Mouse (Mus musculus): ENCODE measurements around the gene Gnao1. TPM values are rescaled to one million over a fixed set of nuclear protein-coding genes. Genes with fewer than 3 reads are reported as not detected.

Gnao1 gene
- total and polyA plus RNA-seq, 3 experiments, result 1.1 to 13.5 (median 3.5) TPM

GRCm38 (mm10) chr8:93879966-93880365 is 70.2 kb downstream of the Gnao1 start:
- Histone ChIP-seq H3K4me1 (ENCODE audit: control insufficient read depth in 1 of 2, insufficient read depth in 2 of 2) (peaks cover 4 to 36% of the 10 kb centered on the region in 2 experiments; a peak in 3 of 4 replicates), H3K9ac (ENCODE audit: insufficient read depth, low read depth) (no peak overlapping the region), H3K27ac (ENCODE audit: insufficient read depth, low read depth) (no peak overlapping the region), H3K79me2 (replicated peaks; ENCODE audit: control insufficient read depth, extremely low read depth, insufficient read depth, poor library complexity, severe bottlenecking) (no peaks in the 10 kb centered on the region), H3K4me3 (replicated peaks in 1 of 3; ENCODE audit: low read depth in 2 of 3, low read length in 2 of 3, poor library complexity in 1 of 3) (no peak overlapping the region), H3K27me3 (replicated peaks) (no peaks in the 10 kb centered on the region), H3K4me2 (ENCODE audit: insufficient read depth, low read depth, poor library complexity, severe bottlenecking) (no peak overlapping the region), H3K9me3 (replicated peaks; ENCODE audit: low read length) (no peaks in the 10 kb centered on the region), H3K36me3 (replicated peaks in 1 of 2; ENCODE audit: control insufficient read depth in 1 of 2, insufficient read depth in 1 of 2, low read length in 1 of 2) (peaks cover 0 to 13% of the 10 kb centered on the region in 2 experiments)
- in situ Hi-C loops (cut with MboI; ENCODE audit: low pct_ligation_motif_present, low pct_unique_long_range_greater_than_20kb, low sequenced_read_pairs), result no loop called here
- dilution Hi-C loops (cut with MboI; ENCODE audit: extremely low pct_ligation_motif_present, extremely low pct_unique_long_range_greater_than_20kb, low sequenced_read_pairs), result no loop called here
- DNase-seq (ENCODE audit: extremely low read depth), result no peak
- TF ChIP-seq MYC (IDR thresholded peaks at IDR 0.05; ENCODE audit: low read depth, low read length) (no peak), JUN (IDR thresholded peaks at IDR 0.05; ENCODE audit: insufficient read depth, low read depth, low read length) (no peak), SIN3A (IDR thresholded peaks at IDR 0.05; ENCODE audit: low read length) (no peak), PAX5 (IDR thresholded peaks at IDR 0.05; ENCODE audit: low read length) (no peak), MXI1 (IDR thresholded peaks at IDR 0.05; ENCODE audit: low read depth, low read length) (no peak), USF1 (IDR thresholded peaks at IDR 0.05; ENCODE audit: low read depth, low read length) (no peak), E2F4 (IDR thresholded peaks at IDR 0.05; ENCODE audit: insufficient replicate concordance, low read depth, low read length) (no peak)

GRCm38 (mm10) chr8:93881381-93881780 is 71.6 kb downstream of the Gnao1 start:
- no peak overlapping the region for H3K4me3 ChIP-seq (replicated peaks in 1 of 3; ENCODE audit: low read depth in 2 of 3, low read length in 2 of 3, poor library complexity in 1 of 3)
- no peak overlapping the region for H3K4me2 ChIP-seq (ENCODE audit: insufficient read depth, low read depth, poor library complexity, severe bottlenecking)
- H3K9ac ChIP-seq (ENCODE audit: insufficient read depth, low read depth), result no peak overlapping the region
- H3K27ac ChIP-seq (ENCODE audit: insufficient read depth, low read depth), result no peak overlapping the region
- H3K4me1 ChIP-seq (ENCODE audit: control insufficient read depth in 1 of 2, insufficient read depth in 2 of 2), result peaks cover 4 to 36% of the 10 kb centered on the region in 2 experiments; a peak in 3 of 4 replicates
- no peaks in the 10 kb centered on the region for H3K9me3 ChIP-seq (replicated peaks; ENCODE audit: low read length)
- H3K36me3 ChIP-seq (replicated peaks in 1 of 2; ENCODE audit: control insufficient read depth in 1 of 2, insufficient read depth in 1 of 2, low read length in 1 of 2), result peaks cover 0 to 7% of the 10 kb centered on the region in 2 experiments
- H3K79me2 ChIP-seq (replicated peaks; ENCODE audit: control insufficient read depth, extremely low read depth, insufficient read depth, poor library complexity, severe bottlenecking), result no peaks in the 10 kb centered on the region
- dilution Hi-C loops (cut with MboI; ENCODE audit: extremely low pct_ligation_motif_present, extremely low pct_unique_long_range_greater_than_20kb, low sequenced_read_pairs), result no loop called here
- H3K27me3 ChIP-seq (replicated peaks), result no peaks in the 10 kb centered on the region
- TF ChIP-seq NELFE (IDR thresholded peaks at IDR 0.05; ENCODE audit: low read depth, low read length) (no peak), SIN3A (IDR thresholded peaks at IDR 0.05; ENCODE audit: low read length) (no peak), TBP (conservative IDR thresholded peaks at IDR 0.05; ENCODE audit: low read depth, low read length) (no peak), GABPA (IDR thresholded peaks at IDR 0.05; ENCODE audit: insufficient replicate concordance, low read depth, low read length) (no peak), IRF4 (IDR thresholded peaks at IDR 0.05; ENCODE audit: low read depth, low read length) (no peak), ZKSCAN1 (IDR thresholded peaks at IDR 0.05; ENCODE audit: borderline replicate concordance, low read depth, low read length) (no peak), RCOR1 (conservative IDR thresholded peaks at IDR 0.05; ENCODE audit: low read depth, low read length) (no peak), SMC3 (IDR thresholded peaks at IDR 0.05; ENCODE audit: low read depth, low read length) (no peak), MEF2A (IDR thresholded peaks at IDR 0.05; ENCODE audit: borderline replicate concordance, low read depth, low read length) (no peak), BHLHE40 (IDR thresholded peaks at IDR 0.05; ENCODE audit: low read depth, low read length) (no peak), MAX (IDR thresholded peaks at IDR 0.05; ENCODE audit: low read length) (no peak), ZC3H11A (IDR thresholded peaks at IDR 0.05; ENCODE audit: low read depth, low read length) (no peak), ZMIZ1 (IDR thresholded peaks at IDR 0.05; ENCODE audit: low read depth, low read length) (no peak), TCF12 (IDR thresholded peaks at IDR 0.05; ENCODE audit: low read depth, low read length) (no peak), KAT2A (IDR thresholded peaks at IDR 0.05; ENCODE audit: insufficient replicate concordance, low read length) (no peak), MAFK (IDR thresholded peaks at IDR 0.05; ENCODE audit: insufficient replicate concordance, low read length) (no peak), MAZ (IDR thresholded peaks at IDR 0.05; ENCODE audit: low read depth, low read length) (no peak), CTCF (conservative IDR thresholded peaks at IDR 0.05 in 1 of 2, IDR thresholded peaks at IDR 0.05 in 1 of 2; ENCODE audit: low read depth in 2 of 2, low read length in 2 of 2) (no peak)
- in situ Hi-C loops (cut with MboI; ENCODE audit: low pct_ligation_motif_present, low pct_unique_long_range_greater_than_20kb, low sequenced_read_pairs), result no loop called here
- DNase-seq (ENCODE audit: extremely low read depth), result peak; percentile 17

Data from CH12.LX (cell line).